ENCODE assay signal across 23 mouse cellular contexts in the genomic region with DNA sequence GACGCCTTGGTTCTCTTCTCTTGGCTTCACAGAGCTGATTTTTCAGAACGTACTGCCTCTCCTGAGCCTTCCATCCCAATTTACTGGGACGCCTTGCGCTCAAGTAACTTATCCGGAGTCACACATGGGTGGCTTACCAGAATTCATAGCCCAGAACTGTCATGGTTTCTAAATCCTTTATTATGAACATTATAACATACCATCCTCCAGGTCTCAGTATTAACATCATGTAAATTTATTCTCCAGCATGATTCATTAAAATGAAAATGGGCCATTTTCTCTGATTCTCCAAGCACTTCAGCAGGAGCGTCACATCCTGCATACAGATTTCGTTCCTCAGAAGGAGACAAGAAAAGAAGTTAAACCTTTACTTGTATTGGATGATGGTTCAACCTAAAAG.
DNase-seq lines count a peak whose midpoint lies in the region; ATAC-seq and TF ChIP-seq lines count a peak whose summit lies in the region.
"Had no signal": no experiment of that assay in that cellular context is flagged by ENCODE, and none has a peak within 500 bp of the region (broad histone marks: within the 10 kb centered on the region; RNA-seq: fewer than 3 reads in every experiment).

No protein-coding gene starts in this region.

- H3K36me3 ChIP-seq in midbrain, embryonic 13.5 days: no peaks in the 10 kb centered on the region
- H3K36me3 ChIP-seq in midbrain, embryonic 11.5 days (ENCODE audit: control insufficient read depth, insufficient read depth, low read length): no peaks in the 10 kb centered on the region
- H3K36me3 ChIP-seq in midbrain, embryonic 16.5 days (ENCODE audit: control insufficient read depth, insufficient read depth, low read length): no peaks in the 10 kb centered on the region
- no peaks in the 10 kb centered on the region for H3K36me3 ChIP-seq in liver, embryonic 12.5 days
- H3K36me3 ChIP-seq: hindbrain, embryonic 10.5 days; limb, embryonic 13.5 days; neural tube, embryonic 12.5 days had no signal

- peak overlapping the region; percentile 51; the same call in 1 of the 2 replicates for H3K27ac ChIP-seq in midbrain, embryonic 13.5 days
- no peak overlapping the region for H3K27ac ChIP-seq in midbrain, embryonic 11.5 days (ENCODE audit: low read depth, low read length)
- H3K27ac ChIP-seq in cortical plate, adult 2 months (ENCODE audit: insufficient read depth, low read length): peak overlapping the region; percentile 21; the same call in 1 of the 2 replicates
- peak overlapping the region; percentile 65; the same call in 1 of the 2 replicates for H3K27ac ChIP-seq in midbrain, embryonic 16.5 days (ENCODE audit: low read length)
- H3K27ac ChIP-seq in liver, embryonic 12.5 days: no peak overlapping the region
- H3K27ac ChIP-seq: hindbrain, embryonic 10.5 days; limb, embryonic 13.5 days; neural tube, embryonic 12.5 days had no signal

- no peak for TF ChIP-seq CTCF in cortical plate, adult 2 months (IDR thresholded peaks at IDR 0.05; ENCODE audit: extremely low read depth, insufficient read depth, low read length)

- 65% methylated on average over 7 of the region's 7 CpGs for WGBS in midbrain, embryonic 13.5 days
- 87% methylated on average over 7 of the region's 7 CpGs for WGBS in midbrain, embryonic 11.5 days
- WGBS in midbrain, embryonic 16.5 days: 60% methylated on average over 7 of the region's 7 CpGs
- 82% methylated on average over 7 of the region's 7 CpGs for WGBS in liver, embryonic 12.5 days (ENCODE audit: insufficient replicate concordance)

- H3K27me3 ChIP-seq in midbrain, embryonic 13.5 days: no peaks in the 10 kb centered on the region
- H3K27me3 ChIP-seq in midbrain, embryonic 11.5 days (ENCODE audit: control insufficient read depth, insufficient read depth, low read length): no peaks in the 10 kb centered on the region
- H3K27me3 ChIP-seq in midbrain, embryonic 16.5 days (ENCODE audit: control insufficient read depth, insufficient read depth, low read depth, low read length): no peaks in the 10 kb centered on the region
- no peaks in the 10 kb centered on the region for H3K27me3 ChIP-seq in liver, embryonic 12.5 days (replicated peaks)
- H3K27me3 ChIP-seq: limb, embryonic 13.5 days; neural tube, embryonic 12.5 days had no signal

- H3K4me1 ChIP-seq in midbrain, embryonic 13.5 days (replicated peaks): no peaks in the 10 kb centered on the region
- H3K4me1 ChIP-seq in midbrain, embryonic 11.5 days (ENCODE audit: control insufficient read depth, insufficient read depth, low read length): no peaks in the 10 kb centered on the region
- peaks cover 1% of the 10 kb centered on the region for H3K4me1 ChIP-seq in cortical plate, adult 2 months (ENCODE audit: control insufficient read depth, insufficient read depth, low read length)
- peaks cover 3% of the 10 kb centered on the region; the same call in 1 of the 2 replicates for H3K4me1 ChIP-seq in midbrain, embryonic 16.5 days (ENCODE audit: control insufficient read depth, insufficient read depth, low read length)
- no peaks in the 10 kb centered on the region for H3K4me1 ChIP-seq in liver, embryonic 12.5 days
- H3K4me1 ChIP-seq: hindbrain, embryonic 10.5 days; limb, embryonic 13.5 days; neural tube, embryonic 12.5 days had no signal

- ATAC-seq in frontal cortex, adult (ENCODE audit: low TSS enrichment): peak; percentile 83
- no peak for ATAC-seq in midbrain, embryonic 13.5 days
- ATAC-seq in midbrain, embryonic 11.5 days (ENCODE audit: low FRiP score): no peak
- ATAC-seq in midbrain, embryonic 16.5 days: peak; percentile 51; the same call in 1 of the 2 replicates
- no peak for ATAC-seq in liver, embryonic 12.5 days
- ATAC-seq: CD4-positive, CD25-positive, alpha-beta regulatory T cell, adult 4 months; intestine, postnatal 0 days; liver, postnatal 0 days; lung, postnatal 0 days had no signal

- no peaks in the 10 kb centered on the region for H3K9me3 ChIP-seq in midbrain, embryonic 13.5 days
- no peaks in the 10 kb centered on the region for H3K9me3 ChIP-seq in midbrain, embryonic 11.5 days (ENCODE audit: control insufficient read depth, low read length)
- no peaks in the 10 kb centered on the region for H3K9me3 ChIP-seq in midbrain, embryonic 16.5 days (replicated peaks; ENCODE audit: control insufficient read depth, low read length, poor library complexity, severe bottlenecking)
- no peaks in the 10 kb centered on the region for H3K9me3 ChIP-seq in liver, embryonic 12.5 days (replicated peaks)
- H3K9me3 ChIP-seq: hindbrain, embryonic 10.5 days; limb, embryonic 13.5 days; neural tube, embryonic 12.5 days had no signal

- H3K4me3 ChIP-seq in midbrain, embryonic 13.5 days (replicated peaks): no peak overlapping the region
- H3K4me3 ChIP-seq in midbrain, embryonic 11.5 days (ENCODE audit: low read depth, low read length): no peak overlapping the region
- no peak overlapping the region for H3K4me3 ChIP-seq in cortical plate, adult 2 months (ENCODE audit: insufficient read depth, low read length)
- no peak overlapping the region for H3K4me3 ChIP-seq in midbrain, embryonic 16.5 days (ENCODE audit: low read depth, low read length)
- no peak overlapping the region for H3K4me3 ChIP-seq in liver, embryonic 12.5 days
- H3K4me3 ChIP-seq: hindbrain, embryonic 10.5 days; limb, embryonic 13.5 days; neural tube, embryonic 12.5 days had no signal

- H3K9ac ChIP-seq in midbrain, embryonic 13.5 days (replicated peaks): no peak overlapping the region
- H3K9ac ChIP-seq in midbrain, embryonic 11.5 days (ENCODE audit: low read length): no peak overlapping the region
- no peak overlapping the region for H3K9ac ChIP-seq in midbrain, embryonic 16.5 days (ENCODE audit: low read depth, low read length)
- no peak overlapping the region for H3K9ac ChIP-seq in liver, embryonic 12.5 days
- H3K9ac ChIP-seq: limb, embryonic 13.5 days; liver, postnatal 0 days; neural tube, embryonic 12.5 days had no signal

- no peak for TF ChIP-seq POLR2A in cortical plate, adult 2 months (IDR thresholded peaks at IDR 0.05; ENCODE audit: extremely low read depth, insufficient read depth, low read length)

- DNase-seq in frontal cortex, postnatal 25 days (ENCODE audit: low spot score in 2 of 2): no peak
- no peak for DNase-seq in midbrain, embryonic 11.5 days (ENCODE audit: low spot score, missing footprints)
- DNase-seq in lung, adult 18-20 months: no peak
- DNase-seq: adrenal gland, postnatal 14 days; cerebellum, adult 2 months; cerebellum, postnatal 25 days; gastrocnemius, postnatal 14 days; heart, postnatal 14 days; kidney, adult 9 months; kidney, postnatal 10 days; liver, postnatal 0 days had no signal

- H3K4me2 ChIP-seq in midbrain, embryonic 13.5 days (replicated peaks): no peak overlapping the region
- H3K4me2 ChIP-seq in midbrain, embryonic 11.5 days: no peak overlapping the region
- H3K4me2 ChIP-seq in midbrain, embryonic 16.5 days (ENCODE audit: low read length): no peak overlapping the region
- H3K4me2 ChIP-seq in liver, embryonic 12.5 days: no peak overlapping the region
- H3K4me2 ChIP-seq: limb, embryonic 13.5 days; liver, embryonic 11.5 days; neural tube, embryonic 12.5 days had no signal

Comparison
In these comparisons a context has a peak if more than half of its experiments do, and no peak if none do; other contexts are left out.
1. ATAC-seq: peak in frontal cortex, adult (single experiment) and midbrain, embryonic 16.5 days (single experiment); none in midbrain, embryonic 13.5 days (single experiment), midbrain, embryonic 11.5 days (single experiment) and liver, embryonic 12.5 days (single experiment).
2. H3K27ac ChIP-seq: peak in midbrain, embryonic 13.5 days (single experiment), cortical plate, adult 2 months (single experiment) and midbrain, embryonic 16.5 days (single experiment); none in midbrain, embryonic 11.5 days (single experiment) and liver, embryonic 12.5 days (single experiment).